Mouse (Mus musculus) left cerebral cortex, adult 6 months (tissue): ENCODE results near the gene Mmp2. TPM values are rescaled to one million over a fixed set of nuclear protein-coding genes. Genes with fewer than 3 reads are reported as not detected.

Experiments used
- long read RNA-seq, 2 experiments: library from polyadenylated mRNA; unstranded; transcript quantifications; one replicate each; pipeline ENCODE4 v2.0.0; 2019 to 2020
- polyA plus RNA-seq: library from polyadenylated mRNA; unstranded; fragments of <200 nt; fragmentation: Nextera tagmentation; gene quantifications from 2 replicates; pipeline ENCODE4 v1.2.3, GENCODE M21; 2021

The Mmp2 gene
- polyA plus RNA-seq, result 1.8 and 2.0 TPM in 2 replicates
- long read RNA-seq, experiment 1, partial matches to known transcripts, result 2 of 5 reads
- long read RNA-seq, experiment 1, other reads (novel, unspliced or antisense), result 2 of 5 reads
- long read RNA-seq, experiment 2, partial matches to known transcripts, result 1 of 1 reads
- long read RNA-seq, experiment 2, other reads (novel, unspliced or antisense), result 0 of 1 reads

GRCm38 (mm10) chr8:92827243-92828034 is at the start of gene Mmp2:
Mmp2 (plus strand) TSS chr8:92827291.

GRCm38 (mm10) chr8:92855171-92855894 is 28.2 kb downstream of the Mmp2 start, which contains the start of gene Lpcat2:
Lpcat2 (plus strand) TSS chr8:92855339.

GRCm38 (mm10) chr8:92901107-92901506 is 74.0 kb downstream of the Mmp2 start, which contains the start of gene Capns2:
Capns2 (plus strand) TSS chr8:92901407.

Other genes with a start within 250 kb of the Mmp2 start
- gene Irx6, start 153.0 kb upstream of the Mmp2 start, polyA plus RNA-seq, result 0.15 and 0.22 TPM in 2 replicates
- gene Lpcat2, start 28.0 kb downstream of the Mmp2 start, polyA plus RNA-seq, result 16.2 and 16.5 TPM in 2 replicates
- 0.21 and 0.34 TPM in 2 replicates for gene Capns2, start 74.1 kb downstream of the Mmp2 start, polyA plus RNA-seq
- not detected in 2 replicates for gene Slc6a2, start 132.8 kb downstream of the Mmp2 start, polyA plus RNA-seq
- not detected in 2 replicates for gene Ces1a, start 220.9 kb downstream of the Mmp2 start, polyA plus RNA-seq